Mouse (Mus musculus) right cerebral cortex, postnatal 25 days (tissue): ENCODE data around the gene Shtn1.

Experiments
- DNase-seq: peaks from one replicate; pipeline ENCODE4 v3.0.0; 2022

The Shtn1 gene

GRCm38 (mm10) chr19:59051622-59052021 lies 24.3 kb downstream of the Shtn1 start:
- DNase-seq: no peak

GRCm38 (mm10) chr19:59048852-59049251 lies 27.0 kb downstream of the Shtn1 start:
- DNase-seq: no peak

GRCm38 (mm10) chr19:59047511-59047910 lies 28.4 kb downstream of the Shtn1 start:
- DNase-seq: no peak

GRCm38 (mm10) chr19:59041086-59041485 lies 34.8 kb downstream of the Shtn1 start:
- DNase-seq: no peak

- DNase-seq: no peak
Measured at GRCm38 (mm10) chr19:59038793-59039192, 37.1 kb downstream of the Shtn1 start.

- DNase-seq: no peak
Measured at GRCm38 (mm10) chr19:59036811-59037210, 39.1 kb downstream of the Shtn1 start.

GRCm38 (mm10) chr19:59033241-59033640 lies 42.7 kb downstream of the Shtn1 start:
- DNase-seq: no peak

GRCm38 (mm10) chr19:59030221-59030620 lies 45.7 kb downstream of the Shtn1 start:
- no peak for DNase-seq

- no peak for DNase-seq
Measured at GRCm38 (mm10) chr19:59029011-59029410, 46.9 kb downstream of the Shtn1 start.

- peak; percentile 59 for DNase-seq
Measured at GRCm38 (mm10) chr19:59028130-59028529, 47.8 kb downstream of the Shtn1 start.

GRCm38 (mm10) chr19:59023876-59024275 lies 52.0 kb downstream of the Shtn1 start:
- no peak for DNase-seq

GRCm38 (mm10) chr19:59021644-59022043 lies 54.3 kb downstream of the Shtn1 start:
- DNase-seq: no peak

- no peak for DNase-seq
Measured at GRCm38 (mm10) chr19:59010802-59011201, 65.1 kb downstream of the Shtn1 start.

GRCm38 (mm10) chr19:59006577-59007340 lies 69.1 kb downstream of the Shtn1 start:
- DNase-seq: no peak

GRCm38 (mm10) chr19:59002827-59003226 lies 73.1 kb downstream of the Shtn1 start:
- no peak for DNase-seq

GRCm38 (mm10) chr19:58981571-58981970 lies 94.3 kb downstream of the Shtn1 start:
- no peak for DNase-seq

GRCm38 (mm10) chr19:58980056-58980440 lies 95.9 kb downstream of the Shtn1 start:
- no peak for DNase-seq

GRCm38 (mm10) chr19:58979436-58980055 lies 96.4 kb downstream of the Shtn1 start:
- DNase-seq: no peak

- peak; percentile 44 for DNase-seq
Measured at GRCm38 (mm10) chr19:58978401-58979171, 97.3 kb downstream of the Shtn1 start.

GRCm38 (mm10) chr19:58975216-58975863 lies 100.6 kb downstream of the Shtn1 start:
- DNase-seq: no peak

GRCm38 (mm10) chr19:58974126-58974525 lies 101.8 kb downstream of the Shtn1 start:
- DNase-seq: no peak

- DNase-seq: no peak
Measured at GRCm38 (mm10) chr19:58970826-58971225, 105.1 kb downstream of the Shtn1 start.
